Mouse (Mus musculus): ENCODE measurements around the gene Shisa5.
A peak's percentile ranks its signal among the peaks of the same experiment; 100 is the strongest.

Shisa5 gene

GRCm38 (mm10) chr9:109022866-109023685, 15.3 kb upstream of the Shisa5 start:
- DNase-seq (ENCODE audit: low spot score in 2 of 2), result peak; percentile 59 to 70

GRCm38 (mm10) chr9:109027521-109027920, 10.8 kb upstream of the Shisa5 start:
- DNase-seq (ENCODE audit: low spot score in 2 of 2), result no peak

GRCm38 (mm10) chr9:109028421-109028820, 9.9 kb upstream of the Shisa5 start:
- DNase-seq (ENCODE audit: low spot score in 2 of 2), result no peak

- no peak for DNase-seq (ENCODE audit: low spot score in 2 of 2)
Observed at GRCm38 (mm10) chr9:109028919-109029318, 9.4 kb upstream of the Shisa5 start.

- no peak for DNase-seq (ENCODE audit: low spot score in 2 of 2)
Observed at GRCm38 (mm10) chr9:109030312-109030711, 8.1 kb upstream of the Shisa5 start.

- DNase-seq (ENCODE audit: low spot score in 2 of 2), result no peak
Observed at GRCm38 (mm10) chr9:109031001-109031400, 7.4 kb upstream of the Shisa5 start.

- no peak for DNase-seq (ENCODE audit: low spot score in 2 of 2)
Observed at GRCm38 (mm10) chr9:109031686-109032085, 6.7 kb upstream of the Shisa5 start.

GRCm38 (mm10) chr9:109032435-109032834, 5.9 kb upstream of the Shisa5 start:
- DNase-seq (ENCODE audit: low spot score in 2 of 2), result no peak

GRCm38 (mm10) chr9:109038901-109039364, 568 bp downstream of the Shisa5 start:
- no peak for DNase-seq (ENCODE audit: low spot score in 2 of 2)

- DNase-seq (ENCODE audit: low spot score in 2 of 2), result no peak
Observed at GRCm38 (mm10) chr9:109039681-109040080, 1.3 kb downstream of the Shisa5 start.

GRCm38 (mm10) chr9:109040216-109040615, 1.9 kb downstream of the Shisa5 start:
- no peak for DNase-seq (ENCODE audit: low spot score in 2 of 2)

- DNase-seq (ENCODE audit: low spot score in 2 of 2), result no peak
Observed at GRCm38 (mm10) chr9:109040906-109041305, 2.5 kb downstream of the Shisa5 start.

GRCm38 (mm10) chr9:109041351-109041750, 3.0 kb downstream of the Shisa5 start:
- DNase-seq (ENCODE audit: low spot score in 2 of 2), result no peak

- DNase-seq (ENCODE audit: low spot score in 2 of 2), result peak in 1 of 2 experiments; percentile 44
Observed at GRCm38 (mm10) chr9:109046306-109046705, 7.9 kb downstream of the Shisa5 start.

GRCm38 (mm10) chr9:109049316-109049715, 11.0 kb downstream of the Shisa5 start:
- DNase-seq (ENCODE audit: low spot score in 2 of 2), result no peak

GRCm38 (mm10) chr9:109049996-109050673, 11.8 kb downstream of the Shisa5 start:
- no peak for DNase-seq (ENCODE audit: low spot score in 2 of 2)

GRCm38 (mm10) chr9:109050674-109050997, 12.3 kb downstream of the Shisa5 start:
- no peak for DNase-seq (ENCODE audit: low spot score in 2 of 2)

- DNase-seq (ENCODE audit: low spot score in 2 of 2), result no peak
Observed at GRCm38 (mm10) chr9:109051011-109051501, 12.7 kb downstream of the Shisa5 start.

GRCm38 (mm10) chr9:109051651-109052489, 13.5 kb downstream of the Shisa5 start:
- DNase-seq (ENCODE audit: low spot score in 2 of 2), result no peak

GRCm38 (mm10) chr9:109052490-109053260, 14.3 kb downstream of the Shisa5 start:
- DNase-seq (ENCODE audit: low spot score in 2 of 2), result no peak

- no peak for DNase-seq (ENCODE audit: low spot score in 2 of 2)
Observed at GRCm38 (mm10) chr9:109053366-109053765, 15.0 kb downstream of the Shisa5 start.

All from right cerebral cortex, adult 2 months (tissue).